Mouse (Mus musculus) megakaryocyte, adult 5-6 weeks (primary cell): ENCODE measurements around the gene Slamf1. TPM values are rescaled to one million over a fixed set of nuclear protein-coding genes. Genes with fewer than 3 reads are reported as not detected.
"Not testable (repeated sequence)": the region's sequence is repeated elsewhere in the genome, so short reads cannot be mapped to it uniquely, and the experiment has no call there.

Source experiments
- ATAC-seq: 2 replicates; pipeline ENCODE4 v1.8.0; 2016; ENCODE audit warnings: mild to moderate bottlenecking, inconsistent platforms; ENCODE audit not compliant: poor library complexity, severe bottlenecking
- total RNA-seq, 2 experiments: library from RNA; stranded (forward) in 1 of 2; stranded (reverse) in 1 of 2; fragments of 153-499, 151-499 nt in 1 of 2; fragments of 221-1000, 200-1000 nt in 1 of 2; gene quantifications; 2 replicates each; pipeline versions ENCODE4 v1.2.3 to v1.2.4; 2015 to 2017

The Slamf1 gene
- total RNA-seq, 2 experiments from 2014 or later: not detected

GRCm38 (mm10) chr1:171797840-171798239, 30.9 kb downstream of the Slamf1 start:
- no peak for ATAC-seq

- no peak for ATAC-seq
Measured at GRCm38 (mm10) chr1:171799648-171800047, 32.7 kb downstream of the Slamf1 start.

- not testable (repeated sequence) for ATAC-seq
Measured at GRCm38 (mm10) chr1:171811048-171811447, 44.1 kb downstream of the Slamf1 start.

- ATAC-seq: peak; percentile 99
Measured at GRCm38 (mm10) chr1:171815545-171816439, 48.9 kb downstream of the Slamf1 start.

GRCm38 (mm10) chr1:171816991-171817390, 50.1 kb downstream of the Slamf1 start:
- ATAC-seq: peak; percentile 32

- peak; percentile 83 for ATAC-seq
Measured at GRCm38 (mm10) chr1:171821331-171821730, 54.4 kb downstream of the Slamf1 start.

GRCm38 (mm10) chr1:171825462-171825861, 58.5 kb downstream of the Slamf1 start:
- ATAC-seq: no peak

- ATAC-seq: peak; percentile 34
Measured at GRCm38 (mm10) chr1:171826164-171826563, 59.2 kb downstream of the Slamf1 start.

- ATAC-seq: peak; percentile 93
Measured at GRCm38 (mm10) chr1:171827674-171828073, 60.7 kb downstream of the Slamf1 start.

- ATAC-seq: peak; percentile 67
Measured at GRCm38 (mm10) chr1:171839488-171839887, 72.6 kb downstream of the Slamf1 start, which contains the start of gene Cd84. Cd84 (plus strand) TSS chr1:171839697.

GRCm38 (mm10) chr1:171840450-171841023, 73.6 kb downstream of the Slamf1 start:
- peak; percentile 45 for ATAC-seq

- peak; percentile 66 for ATAC-seq
Measured at GRCm38 (mm10) chr1:171845035-171845754, 78.3 kb downstream of the Slamf1 start.

- ATAC-seq: no peak
Measured at GRCm38 (mm10) chr1:171848201-171848600, 81.3 kb downstream of the Slamf1 start.

GRCm38 (mm10) chr1:171848757-171849156, 81.8 kb downstream of the Slamf1 start:
- no peak for ATAC-seq

- peak; percentile 76 for ATAC-seq
Measured at GRCm38 (mm10) chr1:171849454-171849853, 82.5 kb downstream of the Slamf1 start.

Other genes starting within 250 kb of the Slamf1 start
- not detected in 2 replicates for gene Itln1, start 231.8 kb upstream of the Slamf1 start, total RNA-seq (2015)
- not detected in 2 replicates for gene Itln1, start 231.8 kb upstream of the Slamf1 start, total RNA-seq (2017)
- gene Cd244a, start 207.9 kb upstream of the Slamf1 start, total RNA-seq (2015): 12.3 and 15.1 TPM in 2 replicates
- 16.3 and 16.8 TPM in 2 replicates for gene Cd244a, start 207.9 kb upstream of the Slamf1 start, total RNA-seq (2017)
- 41.3 and 43.2 TPM in 2 replicates for gene Ly9, start 159.7 kb upstream of the Slamf1 start, total RNA-seq (2015)
- gene Ly9, start 159.7 kb upstream of the Slamf1 start, total RNA-seq (2017): 72.9 and 75.3 TPM in 2 replicates
- 13.4 and 16.1 TPM in 2 replicates for gene Slamf7, start 114.1 kb upstream of the Slamf1 start, total RNA-seq (2015)
- gene Slamf7, start 114.1 kb upstream of the Slamf1 start, total RNA-seq (2017): 9.3 and 17.3 TPM in 2 replicates
- 528 and 600 TPM in 2 replicates for gene Cd48, start 85.1 kb upstream of the Slamf1 start, total RNA-seq (2015)
- 243 and 278 TPM in 2 replicates for gene Cd48, start 85.1 kb upstream of the Slamf1 start, total RNA-seq (2017)
- gene Cd84, start 72.6 kb downstream of the Slamf1 start, total RNA-seq (2015): 153 and 188 TPM in 2 replicates
- gene Cd84, start 72.6 kb downstream of the Slamf1 start, total RNA-seq (2017): 269 and 296 TPM in 2 replicates
- gene Gm10521, start 128.5 kb downstream of the Slamf1 start, total RNA-seq (2015): 13.9 and 15.9 TPM in 2 replicates
- 7.7 and 9.8 TPM in 2 replicates for gene Gm10521, start 128.5 kb downstream of the Slamf1 start, total RNA-seq (2017)
- gene Slamf6, start 150.4 kb downstream of the Slamf1 start, total RNA-seq (2015): 5.6 and 6.3 TPM in 2 replicates
- gene Slamf6, start 150.4 kb downstream of the Slamf1 start, total RNA-seq (2017): 3.0 and 3.9 TPM in 2 replicates